Mouse (Mus musculus) right cerebral cortex, postnatal 4 days (tissue): Measurements from ENCODE around the gene Rdh5.
A peak's percentile ranks its signal among the peaks of the same experiment; 100 is the strongest.

Source experiments
- DNase-seq: peaks from one replicate; pipeline ENCODE4 v3.0.0-alpha.2; 2022

The Rdh5 gene

DNA sequence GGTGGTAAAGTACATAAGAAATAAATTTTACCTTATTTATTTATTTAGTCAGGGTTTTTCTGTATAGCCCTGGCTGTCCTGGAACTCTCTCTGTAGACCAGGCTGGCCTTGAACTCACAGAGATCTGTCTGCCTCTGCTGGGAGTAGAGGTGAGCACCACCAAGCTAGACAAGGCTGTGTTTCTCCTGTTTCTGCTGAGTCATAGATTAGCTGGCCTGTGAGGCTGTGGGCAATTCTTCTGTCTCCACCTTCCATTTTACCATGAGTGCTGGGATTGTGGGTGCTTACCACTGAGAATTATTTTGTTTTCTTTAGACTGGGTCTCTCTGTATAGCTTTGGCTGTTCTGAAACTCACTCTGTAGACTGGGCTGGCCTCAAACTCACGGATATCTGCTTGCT is 21.3 kb downstream of the Rdh5 start:
- DNase-seq = no peak

DNA sequence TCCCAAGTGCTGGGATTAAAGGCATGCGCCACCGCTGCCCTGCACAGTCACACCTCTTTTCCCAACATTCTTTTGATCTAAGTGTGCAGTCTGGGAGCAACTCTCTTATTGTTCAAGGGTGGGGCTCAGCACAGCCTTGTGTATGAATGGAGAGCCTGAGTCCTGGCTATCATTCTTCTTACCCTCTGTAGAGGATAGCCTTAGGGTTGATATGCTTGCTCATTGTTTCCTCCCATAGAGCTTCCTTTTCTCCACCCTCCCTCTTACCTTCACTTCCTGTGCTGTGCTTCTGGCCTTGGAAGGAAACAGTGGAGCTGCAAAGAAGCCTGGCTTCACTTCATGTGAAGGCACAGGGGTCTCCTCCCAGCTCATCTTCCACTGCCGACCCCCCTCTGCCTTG is 22.0 kb downstream of the Rdh5 start, which contains the start of gene Cd63:
Gene Cd63 (plus strand): TSS at position 292 of the 400 bp plus-strand sequence.
- DNase-seq = no peak

DNA sequence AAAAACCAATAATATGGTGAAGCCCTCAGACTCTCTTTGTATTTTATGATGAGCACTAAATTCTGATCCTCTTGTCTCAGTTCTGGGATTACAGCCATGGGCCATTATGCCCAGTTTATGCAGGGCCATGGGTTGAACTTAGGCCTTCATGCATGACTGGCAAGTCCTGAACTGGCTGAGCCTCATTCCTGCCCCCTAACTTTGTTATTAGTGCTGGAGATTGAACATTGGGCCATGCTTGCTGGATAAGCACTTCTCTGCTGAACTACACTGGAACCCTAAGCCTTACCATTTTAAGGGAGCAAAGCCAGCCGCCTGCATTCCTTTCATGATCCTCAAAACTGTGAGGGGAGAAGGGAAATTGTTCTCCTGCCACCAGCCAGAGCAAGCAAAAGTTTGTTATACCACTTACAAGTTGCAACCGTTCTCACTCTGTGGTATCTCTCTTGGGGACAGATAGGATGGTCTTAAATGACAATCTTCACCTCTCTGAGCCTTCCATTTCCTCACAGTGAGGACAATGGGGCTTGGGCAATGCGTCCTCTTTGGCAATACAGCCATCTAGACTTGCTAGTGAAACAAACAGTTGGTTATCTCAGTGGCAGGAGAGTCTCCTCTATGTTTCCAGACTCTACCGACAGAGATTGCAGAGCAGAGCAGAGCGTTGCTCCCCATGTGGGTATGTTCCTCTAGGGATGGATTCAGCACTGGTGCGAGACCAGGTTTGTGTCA is 22.8 kb downstream of the Rdh5 start:
- DNase-seq = no peak

DNA sequence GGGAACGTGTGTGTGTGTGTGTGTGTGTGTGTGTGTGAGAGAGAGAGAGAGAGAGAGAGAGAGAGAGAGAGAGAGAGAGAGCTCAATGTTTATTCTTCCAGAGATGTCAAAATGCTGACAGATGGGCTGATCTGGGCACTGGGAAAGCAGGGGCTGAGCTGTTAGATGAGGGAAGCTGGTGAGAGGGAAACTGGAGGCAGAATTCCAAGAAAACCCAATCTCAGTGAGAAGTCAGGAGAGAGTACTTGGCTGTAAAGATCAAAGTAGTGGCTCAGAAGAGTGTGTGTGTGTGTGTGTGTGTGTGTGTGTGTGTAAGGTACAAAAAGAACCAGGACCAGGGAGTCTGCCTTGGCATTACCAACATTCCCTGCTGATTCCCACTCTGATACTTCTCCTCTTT is 25.2 kb downstream of the Rdh5 start:
- no peak for DNase-seq

DNA sequence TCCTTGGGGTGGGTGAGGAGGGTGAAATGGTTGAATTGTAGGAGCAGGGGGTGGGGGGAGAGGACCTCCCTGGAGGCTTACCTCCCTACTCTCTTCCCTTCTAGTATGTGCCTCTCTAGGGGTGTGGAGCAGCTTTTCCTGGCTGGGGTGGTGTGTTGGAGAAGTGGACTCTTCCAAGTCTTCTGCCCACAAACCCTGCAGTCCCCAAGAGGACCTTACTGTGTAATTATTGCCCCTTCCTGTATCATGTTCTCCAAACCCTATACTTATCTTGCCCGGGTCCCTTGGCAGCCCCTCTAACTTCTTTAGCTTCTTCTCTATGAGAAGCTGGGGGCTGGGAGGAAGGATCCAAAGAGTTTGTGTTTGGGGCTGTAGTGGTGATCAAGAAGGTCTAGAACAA is 25.9 kb downstream of the Rdh5 start:
- no peak for DNase-seq

DNA sequence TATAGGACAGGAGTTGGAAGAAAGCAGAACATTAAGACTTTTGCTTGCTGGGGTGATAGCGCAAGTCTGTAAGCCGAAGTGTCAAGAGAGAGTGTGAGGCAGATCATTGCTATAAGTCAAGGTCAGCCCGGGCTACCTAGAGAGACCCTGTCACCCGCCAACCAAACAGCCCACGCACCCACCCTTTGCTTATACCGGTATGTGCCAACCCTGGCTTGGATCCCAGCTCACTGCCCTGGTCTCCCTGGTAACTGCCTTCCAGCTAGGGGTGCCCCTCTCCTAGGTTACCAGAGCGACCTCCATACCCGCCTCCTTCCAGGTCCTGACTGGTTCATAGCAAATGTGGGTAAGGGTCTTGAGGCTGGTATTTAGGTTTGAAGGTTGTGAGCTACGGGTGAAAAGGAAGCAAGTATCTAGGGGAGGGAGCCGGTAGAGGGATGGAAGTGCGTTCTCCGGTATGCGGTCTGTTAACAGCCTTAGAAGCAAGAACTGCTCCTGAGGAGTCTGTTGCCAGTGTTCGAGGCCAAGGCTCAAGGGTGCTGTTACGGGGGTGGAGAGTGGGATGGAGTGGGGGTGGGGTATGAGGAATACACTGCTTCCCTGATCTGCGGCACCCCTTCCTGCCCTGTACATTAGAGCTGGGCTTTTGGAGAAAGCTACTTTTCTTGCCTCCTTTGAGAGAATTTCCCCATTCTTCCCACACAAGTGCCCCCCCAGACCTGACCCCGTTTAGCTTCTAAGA is 26.6 kb downstream of the Rdh5 start:
- peak; percentile 67 for DNase-seq

DNA sequence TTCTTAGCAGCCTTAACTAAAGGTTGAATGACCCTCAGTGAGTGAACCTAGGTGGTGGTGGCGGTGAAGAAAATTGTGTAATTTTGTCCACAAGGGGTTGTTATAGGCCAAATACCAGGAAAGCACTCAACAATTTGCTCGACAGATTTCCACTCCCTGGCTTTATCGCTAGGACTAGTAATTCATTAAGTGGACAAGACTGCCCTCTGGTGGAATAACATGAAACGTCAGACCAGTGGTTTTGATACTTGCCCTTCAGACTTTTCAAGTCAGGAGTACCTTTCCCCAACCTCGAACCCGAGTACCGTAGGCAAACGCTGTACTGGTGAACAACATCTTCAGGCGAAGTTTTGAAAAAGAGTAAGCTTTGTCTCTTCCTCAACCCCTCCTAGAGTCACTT is 27.3 kb downstream of the Rdh5 start:
- DNase-seq = peak; percentile 67

DNA sequence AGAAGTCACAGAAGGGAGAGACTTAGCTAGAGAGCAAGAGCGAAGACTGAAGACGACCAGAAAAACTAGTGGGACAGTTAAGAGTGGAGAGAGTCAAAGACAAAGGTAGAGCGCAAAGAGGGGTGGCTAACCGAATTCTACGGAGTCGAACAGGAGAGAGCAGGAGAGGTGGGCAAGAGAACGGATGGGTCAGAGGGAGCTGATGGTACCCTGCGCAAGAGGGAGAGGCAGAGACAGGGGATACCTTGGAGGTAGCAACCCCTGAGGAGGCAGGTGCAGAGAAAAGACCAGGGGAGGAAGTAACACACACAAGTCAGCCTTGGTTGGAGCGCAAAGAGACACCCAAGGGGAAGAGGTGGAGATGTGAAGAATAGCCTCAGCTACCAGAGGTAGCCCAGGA is 30.4 kb downstream of the Rdh5 start:
- DNase-seq = no peak

DNA sequence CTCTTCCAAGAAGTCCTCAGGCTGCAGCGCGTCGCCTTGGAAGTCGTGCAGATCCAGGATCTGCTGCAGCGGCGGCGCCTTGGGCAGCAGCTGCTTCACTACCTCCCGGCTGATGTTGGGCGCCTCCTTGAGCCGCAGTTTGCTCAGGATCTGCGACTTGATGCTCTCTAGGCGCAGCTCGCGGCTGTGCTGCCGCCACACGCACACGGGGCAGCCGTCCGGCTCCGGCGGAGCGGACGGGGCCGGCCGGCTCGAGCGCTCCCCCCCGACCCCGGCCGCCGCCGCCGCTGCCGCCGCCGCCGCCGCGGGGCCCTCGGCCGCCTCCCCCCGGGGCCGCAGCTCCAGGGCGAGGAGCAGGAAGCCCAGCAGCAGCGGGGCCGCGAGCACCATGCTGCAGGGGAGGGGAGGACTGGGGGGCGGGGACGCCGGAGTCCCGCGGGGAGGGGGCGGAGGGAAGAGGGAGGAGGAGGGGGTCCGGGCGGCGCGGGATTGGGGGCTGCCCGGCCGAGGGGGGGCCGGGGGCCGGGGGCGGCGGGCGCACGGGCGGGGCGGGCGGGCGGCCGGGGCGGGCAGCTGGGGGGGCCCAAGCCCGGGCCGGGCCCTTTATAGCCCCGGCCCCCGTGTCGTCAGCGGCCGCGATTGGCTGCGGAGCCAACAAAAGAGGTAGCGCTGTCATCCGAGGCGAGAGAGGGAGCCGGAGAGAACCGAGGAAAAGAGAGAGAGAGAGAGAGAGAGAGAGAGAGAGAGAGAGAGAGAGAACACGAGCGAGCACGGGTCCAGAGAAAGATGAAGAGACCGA is 31.2 kb downstream of the Rdh5 start, which contains the start of gene Gdf11:
Gene Gdf11 (minus strand): TSS at position 423 of the 799 bp plus-strand sequence.
- DNase-seq = peak; percentile 75

DNA sequence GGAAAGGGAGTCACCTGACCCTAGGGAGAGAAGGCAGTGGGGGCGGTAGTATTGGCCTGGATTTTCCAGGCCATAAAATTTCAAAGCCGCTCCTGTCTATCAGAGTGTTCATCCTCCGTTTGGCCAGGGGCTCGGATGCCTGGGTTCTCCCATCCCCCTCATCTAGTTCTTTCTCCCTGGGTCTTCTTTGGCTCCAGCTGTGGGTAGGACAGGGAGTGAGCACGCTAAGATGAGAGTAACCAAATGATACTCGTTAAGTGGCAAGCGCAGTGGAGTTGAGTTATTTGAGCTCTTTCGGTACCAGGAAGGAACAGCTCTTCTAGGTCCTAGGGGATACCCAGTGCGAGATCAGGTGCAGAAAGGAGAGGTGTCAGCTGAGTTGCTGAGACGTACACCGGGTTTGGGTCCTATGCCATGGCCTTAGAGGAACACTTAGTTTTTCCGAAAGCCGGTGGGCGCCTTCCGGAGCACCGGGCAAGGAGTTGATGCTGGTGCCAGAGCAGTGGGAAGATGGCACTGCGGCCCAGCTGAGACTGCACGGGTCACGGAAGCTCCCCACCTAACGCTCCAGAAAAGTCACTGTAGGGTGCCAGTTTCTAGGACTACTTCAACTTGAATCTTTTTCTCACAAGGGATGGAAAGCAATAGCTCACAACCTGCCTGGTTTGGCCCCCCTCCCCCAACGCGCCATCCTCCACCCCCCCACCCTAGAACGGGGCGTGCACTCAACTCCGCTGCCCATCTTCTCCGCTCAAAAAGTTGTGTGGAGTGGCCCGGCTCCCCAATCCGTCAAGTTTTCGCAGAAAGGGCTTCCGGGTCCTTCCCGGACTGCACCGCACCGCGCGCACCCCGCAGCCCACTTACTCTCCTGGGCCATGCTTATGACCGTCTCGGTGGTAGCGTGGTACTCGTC is 32.0 kb downstream of the Rdh5 start:
- DNase-seq = no peak

DNA sequence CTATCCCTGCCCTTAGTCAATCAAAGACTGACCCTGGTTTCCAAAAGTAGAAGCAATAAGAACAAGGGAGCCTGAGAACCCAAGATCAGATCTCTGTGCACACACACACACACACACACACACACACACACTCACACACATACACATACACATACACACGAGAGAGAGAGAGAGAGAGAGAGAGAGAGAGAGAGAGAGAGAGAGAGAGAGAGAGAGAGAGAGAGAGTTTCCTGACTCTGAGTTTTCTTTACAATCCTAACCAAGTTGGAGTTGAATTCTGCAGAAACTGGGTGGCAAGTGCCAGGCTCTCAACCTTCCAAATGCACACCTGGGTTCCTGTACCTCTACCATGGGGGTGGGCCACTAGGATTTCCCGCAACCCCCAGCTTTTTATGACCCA is 32.8 kb downstream of the Rdh5 start:
- DNase-seq = no peak

DNA sequence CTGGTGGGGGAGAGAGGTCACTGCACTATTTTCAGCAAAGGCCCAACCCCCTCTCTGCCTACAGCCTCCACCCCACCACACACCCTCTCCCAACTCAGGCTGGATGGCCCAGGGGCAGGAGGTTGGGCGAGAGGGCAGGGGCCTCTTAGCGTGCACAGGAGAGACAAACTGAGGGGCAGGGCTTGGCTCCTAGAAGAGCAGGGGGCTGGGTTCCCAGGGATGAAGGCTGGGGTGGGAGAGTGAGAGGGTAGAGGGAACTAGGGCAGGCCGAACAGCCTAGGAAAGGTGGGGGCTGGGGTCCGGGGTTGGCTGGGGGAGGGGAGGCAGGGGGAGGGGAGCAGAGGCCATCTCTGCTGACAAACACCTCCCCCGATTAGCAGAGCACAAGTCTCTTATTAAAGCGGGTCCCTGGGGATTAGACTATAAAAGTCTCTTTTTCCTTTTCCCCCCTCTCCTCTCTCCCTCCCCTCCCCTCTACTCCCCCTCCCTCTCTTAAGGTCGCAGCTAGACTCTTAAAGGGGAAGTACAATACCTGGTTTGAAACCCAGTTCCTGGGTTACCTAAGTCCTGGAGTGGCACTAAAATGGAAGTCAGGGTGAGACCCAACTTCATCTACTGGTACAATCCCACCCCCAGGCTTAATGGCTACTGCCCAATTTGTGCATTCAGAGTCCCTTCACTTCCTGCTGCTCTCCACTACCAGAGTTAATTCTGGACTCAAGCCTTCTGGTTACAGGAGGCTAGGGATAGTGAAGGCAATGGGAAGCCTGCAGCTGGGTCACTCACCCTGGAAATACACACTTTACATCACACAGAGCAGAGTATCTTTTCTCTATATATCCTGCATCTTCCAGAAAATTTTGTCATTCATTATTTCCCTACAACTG is 33.5 kb downstream of the Rdh5 start:
- DNase-seq = no peak

DNA sequence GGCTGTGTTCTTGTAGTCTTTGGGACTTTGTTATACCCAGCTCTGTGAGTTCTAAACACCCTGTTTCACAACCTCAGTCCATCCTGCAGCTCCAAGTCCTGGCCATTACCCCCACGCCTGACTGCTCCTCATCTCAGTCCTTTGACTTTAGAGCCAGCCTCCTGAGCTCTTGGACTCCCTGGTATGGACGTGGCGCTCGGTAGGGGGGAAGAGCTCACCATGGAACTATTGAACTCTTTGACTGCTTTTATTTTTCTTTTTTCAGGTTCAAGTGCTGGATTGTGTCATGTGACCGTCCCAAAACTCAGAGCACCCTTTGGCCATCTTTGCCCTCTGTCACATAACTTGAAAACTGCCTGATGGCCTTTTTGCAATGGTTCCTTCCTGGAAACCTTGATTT is 40.6 kb downstream of the Rdh5 start:
- DNase-seq = no peak

DNA sequence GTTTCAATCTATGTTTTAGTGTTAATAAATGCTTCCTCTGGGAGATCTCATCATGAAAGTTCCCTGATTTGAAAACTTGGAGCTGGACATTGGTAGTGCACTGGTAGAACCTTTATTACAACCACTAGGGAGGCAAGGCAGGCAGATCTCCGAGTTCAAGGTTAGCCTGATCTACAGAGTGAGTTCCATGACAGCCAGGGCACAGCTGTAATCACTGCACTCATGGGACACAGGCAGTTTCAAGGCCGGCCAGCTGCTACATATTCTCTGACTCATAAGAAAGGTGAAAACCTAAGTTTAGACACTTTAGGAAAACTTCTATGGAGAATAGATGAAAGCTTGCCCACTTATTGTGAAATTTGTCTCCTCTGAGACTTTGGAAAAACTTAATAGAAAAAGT is 43.9 kb downstream of the Rdh5 start:
- DNase-seq = no peak

DNA sequence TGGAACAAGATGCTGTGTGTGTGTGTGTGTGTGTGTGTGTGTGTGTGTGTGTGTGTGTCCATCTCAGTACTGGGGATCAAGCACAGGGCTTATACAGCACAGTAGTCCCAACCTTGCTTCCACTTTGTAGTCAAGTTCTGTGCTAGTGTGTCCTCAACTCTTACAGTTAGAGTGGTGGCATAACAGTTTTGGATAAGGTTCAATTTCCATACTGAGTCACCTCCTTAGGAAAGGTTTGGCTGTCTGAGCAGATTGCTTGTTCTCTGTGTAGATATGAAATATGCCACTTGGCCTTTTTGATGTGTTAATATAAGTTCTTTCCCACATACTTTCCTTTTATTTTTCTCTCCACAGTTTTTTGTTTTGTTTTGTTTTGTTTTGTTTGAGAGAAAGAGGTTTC is 44.4 kb downstream of the Rdh5 start:
- no peak for DNase-seq

DNA sequence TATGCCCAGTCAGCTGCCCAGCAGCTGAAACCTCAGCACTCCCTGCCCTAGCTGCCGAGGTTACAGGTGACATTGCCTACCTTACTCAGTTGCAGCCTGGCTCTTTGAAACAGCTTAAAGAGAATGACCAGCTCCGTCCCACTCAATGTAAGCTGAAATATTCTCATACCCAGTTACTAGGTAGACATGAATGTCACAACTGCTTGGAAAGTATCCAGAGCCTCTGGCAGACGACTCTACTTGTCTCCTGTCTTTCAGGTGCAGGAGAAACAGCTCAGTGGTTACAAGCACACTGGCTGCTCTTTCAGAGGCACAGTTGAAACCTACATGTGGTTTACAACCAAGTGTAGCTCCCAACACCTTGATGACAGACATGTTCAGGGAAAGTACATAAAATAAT is 52.3 kb downstream of the Rdh5 start:
- no peak for DNase-seq

DNA sequence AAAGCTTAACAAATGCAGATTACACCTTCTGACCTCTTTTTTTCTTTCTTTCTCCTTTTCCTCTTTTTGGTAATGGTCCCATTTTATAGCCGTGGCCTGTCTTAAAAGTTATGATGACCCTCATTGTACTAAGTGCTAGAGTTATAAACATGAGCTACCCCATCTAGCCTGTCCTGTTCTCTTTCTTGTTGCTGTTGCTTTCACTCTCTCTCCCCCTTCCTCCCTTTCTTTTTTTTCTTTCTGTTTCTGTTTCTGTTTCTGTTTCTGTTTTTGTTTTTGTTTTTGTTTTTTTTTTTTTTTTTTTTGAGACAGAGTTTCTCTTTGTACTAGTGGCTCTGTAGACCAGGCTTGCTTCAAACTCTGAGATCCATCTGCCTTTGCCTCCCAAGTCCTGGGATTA is 56.2 kb downstream of the Rdh5 start:
- no peak for DNase-seq

DNA sequence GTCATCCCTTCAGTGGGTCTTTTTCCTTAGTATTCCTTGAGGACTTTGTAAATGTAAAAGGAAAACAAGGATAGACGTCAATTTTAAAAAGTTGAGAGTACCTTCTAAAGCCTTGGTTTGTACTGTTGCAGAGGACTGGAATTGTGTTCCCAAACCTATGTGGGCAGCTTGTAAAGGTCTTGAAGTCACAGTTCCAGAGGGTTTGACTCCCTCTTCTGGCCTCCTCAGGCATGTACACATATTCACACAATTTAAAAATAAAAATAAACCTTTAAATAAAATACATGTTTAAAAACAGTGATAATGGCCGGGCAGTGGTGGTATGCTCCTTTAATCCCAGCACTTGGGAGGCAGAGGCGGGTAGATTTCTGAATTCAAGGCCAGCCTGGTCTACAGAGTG is 56.6 kb downstream of the Rdh5 start:
- no peak for DNase-seq
